Mouse (Mus musculus) midbrain, embryonic 15.5 days (tissue): ENCODE measurements at regions not wholly inside any gene's neighbourhood (a gene's known extent, or its start where the extent isn't known, plus 50 kb on each side); places are given as distances from the start of the nearest gene placed in this dataset.
"Not testable (repeated sequence)": the region's sequence is repeated elsewhere in the genome, so short reads cannot be mapped to it uniquely, and the experiment has no call there.

Source experiments
- ATAC-seq: fragments of 200-750 bp; cut with Nextera tagmentation; replicated peaks from 2 replicates; pipeline ENCODE4 v1.8.0; 2017; ENCODE audit warnings: moderate TSS enrichment
- H3K27ac ChIP-seq: fragments of 300-500 bp; sonication (generic); 2 replicates; pipeline ENCODE4 v1.5.1; 2015; ENCODE audit warnings: mild to moderate bottlenecking, inconsistent platforms
- H3K27me3 ChIP-seq: fragments of 300-500 bp; sonication (generic); replicated peaks from 2 replicates; pipeline ENCODE4 v1.6.1; 2015; ENCODE audit warnings: inconsistent platforms
- H3K36me3 ChIP-seq: fragments of 300-500 bp; sonication (generic); replicated peaks from 2 replicates; pipeline ENCODE4 v1.6.1; 2015; ENCODE audit warnings: inconsistent platforms
- H3K4me1 ChIP-seq: fragments of 300-500 bp; sonication (generic); 2 replicates; pipeline ENCODE4 v1.6.1; 2015; ENCODE audit warnings: inconsistent platforms
- H3K4me2 ChIP-seq: fragments of 300-500 bp; sonication (generic); 2 replicates; pipeline ENCODE4 v1.6.1; 2015; ENCODE audit warnings: inconsistent platforms, mild to moderate bottlenecking, moderate library complexity
- H3K4me3 ChIP-seq: fragments of 300-500 bp; sonication (generic); 2 replicates; pipeline ENCODE4 v1.5.1; 2015; ENCODE audit warnings: mild to moderate bottlenecking, inconsistent platforms
- H3K9ac ChIP-seq: fragments of 300-500 bp; sonication (generic); 2 replicates; pipeline ENCODE4 v1.6.1; 2015; ENCODE audit warnings: mild to moderate bottlenecking, inconsistent platforms
- H3K9me3 ChIP-seq: fragments of 300-500 bp; sonication (generic); 2 replicates; pipeline ENCODE4 v1.6.1; 2016; ENCODE audit warnings: inconsistent platforms
- WGBS: fragments of 180-500 bp; shearing (Covaris S2); methylation state at CpG from one replicate; pipeline ENCODE4 v1.1.7; 2015; ENCODE audit warnings: mixed read lengths; 5-methylcytosine and 5-hydroxymethylcytosine counted together

DNA sequence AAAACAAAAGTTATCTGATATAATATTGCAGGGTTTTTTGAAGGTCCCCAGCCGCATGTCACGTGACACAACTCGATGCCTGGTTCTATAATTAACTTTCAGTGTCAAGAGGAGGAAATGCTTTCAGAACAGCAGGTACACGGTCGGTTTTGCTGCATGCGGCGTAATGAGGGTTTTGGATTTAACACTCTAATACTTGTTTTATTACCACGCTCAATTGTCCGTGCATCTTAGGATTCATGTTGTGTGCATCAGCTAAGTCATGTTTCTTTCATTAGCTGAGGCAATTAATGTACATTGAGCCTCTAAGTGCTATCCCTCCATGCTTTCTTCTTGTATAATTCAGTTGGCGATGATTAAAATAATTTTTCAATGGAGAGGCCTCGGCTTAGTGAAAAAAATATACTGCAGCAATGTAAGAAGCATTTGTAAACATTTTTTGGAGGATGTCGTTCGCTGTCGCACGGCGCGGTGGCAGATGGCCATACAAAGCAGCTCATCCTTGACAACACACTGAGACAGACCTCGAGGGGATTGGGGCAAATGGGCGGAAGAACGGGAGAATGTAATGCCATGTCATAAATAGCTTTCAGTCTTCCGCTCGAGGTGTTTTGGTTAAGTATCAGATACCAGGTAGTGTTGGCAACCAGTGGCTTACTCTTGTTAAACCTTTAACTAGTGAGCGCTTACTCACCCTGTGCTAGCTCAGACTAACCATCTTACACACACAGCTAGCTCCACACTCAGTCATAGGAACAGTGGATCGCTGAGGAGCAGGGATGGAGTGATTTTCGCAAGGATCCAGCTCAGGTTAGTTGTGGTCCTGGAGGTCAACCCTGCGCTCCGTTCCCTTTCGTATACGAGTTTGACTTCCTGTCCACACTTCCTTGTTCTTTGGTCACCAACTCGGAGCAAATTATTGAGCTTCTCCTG lies 130.2 kb upstream of the Rhobtb1 start:
- peak overlapping the region; percentile 15; the same call in 1 of the 2 replicates for H3K4me3 ChIP-seq

DNA sequence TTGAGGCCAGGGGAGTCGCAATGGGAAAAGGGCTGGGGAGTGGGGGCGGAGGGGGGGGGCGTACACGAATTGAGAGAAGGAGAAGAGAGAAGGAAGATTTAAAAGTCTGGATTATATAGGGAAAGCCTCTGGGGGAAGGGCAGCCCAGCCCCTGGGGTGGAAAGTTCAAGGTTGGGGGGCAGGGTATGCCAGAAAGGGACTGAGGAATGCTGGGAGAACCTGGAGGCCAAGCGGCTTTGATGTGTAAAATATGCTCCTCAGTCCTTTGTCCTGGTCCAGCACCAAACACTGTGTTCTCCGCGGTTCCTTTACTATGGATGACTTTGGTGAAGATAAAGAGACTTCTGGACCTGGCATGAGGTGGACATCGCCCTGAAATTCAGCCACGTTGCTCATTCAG lies 117.8 kb upstream of the Rhobtb1 start:
- Histone ChIP-seq H3K27me3 (no peaks in the 10 kb centered on the region), H3K36me3 (no peaks in the 10 kb centered on the region), H3K4me2 (no peak overlapping the region), H3K9ac (no peak overlapping the region), H3K4me3 (no peak overlapping the region), H3K27ac (no peak overlapping the region), H3K4me1 (no peaks in the 10 kb centered on the region), H3K9me3 (no peaks in the 10 kb centered on the region)
- 79% methylated on average over 9 of the region's 9 CpGs for WGBS
- no peak for ATAC-seq

More for the DNA sequence above, 130.2 kb upstream of the Rhobtb1 start:
- peak; percentile 62; the same call in 1 of the 2 replicates for ATAC-seq
- H3K9me3 ChIP-seq = no peaks in the 10 kb centered on the region
- peaks cover 3% of the 10 kb centered on the region; the same call in 1 of the 2 replicates for H3K4me1 ChIP-seq
- no peaks in the 10 kb centered on the region for H3K27me3 ChIP-seq
- no peaks in the 10 kb centered on the region for H3K36me3 ChIP-seq
- peak overlapping the region; percentile 33 for H3K4me2 ChIP-seq
- peak overlapping the region; percentile 42; the same call in 1 of the 2 replicates for H3K27ac ChIP-seq
- WGBS = 58% methylated on average over 30 of the region's 30 CpGs
- peak overlapping the region; percentile 14; the same call in 1 of the 2 replicates for H3K9ac ChIP-seq

- Histone ChIP-seq H3K9ac (no peak overlapping the region), H3K4me1 (no peaks in the 10 kb centered on the region), H3K4me2 (no peak overlapping the region), H3K36me3 (no peaks in the 10 kb centered on the region), H3K27me3 (no peaks in the 10 kb centered on the region), H3K4me3 (no peak overlapping the region), H3K27ac (no peak overlapping the region), H3K9me3 (no peaks in the 10 kb centered on the region)
- no peak for ATAC-seq
- 45% methylated on average over 2 of the region's 2 CpGs for WGBS
These were observed 116.7 kb upstream of the Rhobtb1 start for GRCm38 (mm10) chr10:69034390-69035120.

DNA sequence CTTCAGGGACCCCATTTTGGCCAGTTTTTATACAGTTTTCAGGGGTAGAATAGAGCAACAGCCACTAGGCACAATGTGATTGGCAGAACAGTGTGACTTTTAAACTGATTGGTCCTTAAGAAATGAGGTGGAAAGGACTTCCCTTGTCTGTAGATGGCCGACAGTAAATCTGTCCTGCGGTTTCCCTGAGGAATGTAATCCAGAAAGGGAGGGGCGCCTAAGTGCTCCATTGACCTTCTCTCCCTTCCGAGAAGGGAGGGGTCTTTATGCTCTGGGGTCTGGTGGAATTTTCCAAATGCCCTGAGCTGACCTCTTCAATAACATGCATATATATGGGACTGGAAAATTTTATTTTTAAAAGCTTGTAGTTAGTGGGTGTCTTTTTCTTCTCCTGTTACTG lies 115.7 kb upstream of the Rhobtb1 start:
- H3K36me3 ChIP-seq, H3K4me1 ChIP-seq, ATAC-seq, H3K27me3 ChIP-seq, H3K9me3 ChIP-seq, H3K9ac ChIP-seq, H3K4me2 ChIP-seq, H3K4me3 ChIP-seq, H3K27ac ChIP-seq: not testable (repeated sequence)
- 79% methylated on average over 4 of the region's 4 CpGs for WGBS

GRCm38 (mm10) chr10:69036096-69036495 lies 115.1 kb upstream of the Rhobtb1 start:
- Histone ChIP-seq H3K4me3 (no peak overlapping the region), H3K27me3 (no peaks in the 10 kb centered on the region), H3K27ac (no peak overlapping the region), H3K4me2 (no peak overlapping the region), H3K9me3 (no peaks in the 10 kb centered on the region), H3K9ac (no peak overlapping the region), H3K36me3 (no peaks in the 10 kb centered on the region), H3K4me1 (no peaks in the 10 kb centered on the region)
- ATAC-seq = no peak
- 71% methylated on average over 2 of the region's 2 CpGs for WGBS

GRCm38 (mm10) chr10:69044171-69044651 lies 107.0 kb upstream of the Rhobtb1 start:
- H3K9me3 ChIP-seq = no peaks in the 10 kb centered on the region
- peaks cover 20% of the 10 kb centered on the region for H3K4me1 ChIP-seq
- H3K9ac ChIP-seq = no peak overlapping the region
- no peaks in the 10 kb centered on the region for H3K27me3 ChIP-seq
- no peaks in the 10 kb centered on the region for H3K36me3 ChIP-seq
- 0 out of 2 replicates have a peak overlapping the region, but pooled peaks have one; percentile 29 for H3K27ac ChIP-seq
- H3K4me3 ChIP-seq = no peak overlapping the region
- H3K4me2 ChIP-seq = no peak overlapping the region
- ATAC-seq = no peak
- 29% methylated on average over 12 of the region's 12 CpGs for WGBS

- WGBS = 67% methylated on average over 14 of the region's 14 CpGs
- Histone ChIP-seq H3K4me2 (peak overlapping the region; percentile 15; the same call in 1 of the 2 replicates), H3K4me1 (peaks cover 20% of the 10 kb centered on the region), H3K9ac (no peak overlapping the region), H3K27me3 (no peaks in the 10 kb centered on the region), H3K27ac (no peak overlapping the region), H3K4me3 (no peak overlapping the region), H3K36me3 (no peaks in the 10 kb centered on the region), H3K9me3 (no peaks in the 10 kb centered on the region)
- no peak for ATAC-seq
These were observed 106.0 kb upstream of the Rhobtb1 start for GRCm38 (mm10) chr10:69045275-69045674.

DNA sequence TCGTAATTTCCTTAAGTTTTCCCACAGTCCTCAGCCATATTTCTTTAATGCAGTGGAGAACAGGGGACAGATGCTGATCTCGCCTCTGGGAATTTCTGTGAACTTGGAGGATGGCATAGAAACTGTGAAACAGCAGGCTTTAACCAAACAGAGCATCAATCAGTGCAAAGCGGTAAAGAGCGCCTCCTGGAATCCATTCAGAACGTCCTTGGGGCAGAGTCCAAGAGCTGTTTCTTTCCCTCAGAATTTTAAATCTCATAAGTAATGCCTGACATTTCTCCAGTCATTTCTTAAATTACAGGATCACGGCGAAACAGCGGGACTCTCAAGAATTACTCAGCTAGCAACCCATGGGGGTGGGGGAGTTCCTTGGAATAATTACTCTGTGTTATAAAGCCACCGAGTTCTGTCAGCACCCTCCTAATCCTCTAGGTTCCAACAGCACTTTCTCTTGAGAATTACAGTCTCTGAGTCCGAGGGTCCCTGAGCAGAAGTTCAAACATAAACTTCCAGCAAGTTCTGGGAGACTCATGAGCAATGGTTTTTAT lies 105.2 kb upstream of the Rhobtb1 start:
- no peak overlapping the region for H3K27ac ChIP-seq
- 34% methylated on average over 10 of the region's 10 CpGs for WGBS
- H3K4me1 ChIP-seq = peaks cover 20% of the 10 kb centered on the region

DNA sequence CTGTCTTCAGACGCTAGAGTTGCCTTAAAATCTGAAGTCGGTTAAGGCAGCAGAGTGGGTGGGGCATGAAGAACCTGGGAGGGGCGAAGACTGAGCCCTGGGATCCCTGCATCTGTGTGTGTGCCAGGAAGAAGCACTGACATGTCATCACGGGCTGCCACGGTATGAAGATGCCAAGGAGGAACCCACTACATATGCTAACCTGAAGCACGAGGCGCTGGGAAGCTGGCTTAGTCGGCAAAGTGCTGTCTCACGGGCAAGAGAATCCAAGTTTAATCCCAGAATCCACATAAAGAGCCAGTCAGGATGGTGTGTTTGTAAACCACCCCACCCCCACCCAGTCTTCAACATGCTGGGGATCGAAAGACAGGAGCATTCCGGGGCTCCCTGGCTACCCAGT lies 73.2 kb upstream of the Rhobtb1 start:
- no peak for ATAC-seq
- H3K27me3 ChIP-seq = no peaks in the 10 kb centered on the region
- H3K27ac ChIP-seq = no peak overlapping the region
- no peak overlapping the region for H3K9ac ChIP-seq
- 77% methylated on average over 11 of the region's 11 CpGs for WGBS
- H3K9me3 ChIP-seq = no peaks in the 10 kb centered on the region
- H3K4me1 ChIP-seq = no peaks in the 10 kb centered on the region
- no peak overlapping the region for H3K4me3 ChIP-seq
- H3K4me2 ChIP-seq = no peak overlapping the region
- H3K36me3 ChIP-seq = no peaks in the 10 kb centered on the region

More for the DNA sequence above, 105.2 kb upstream of the Rhobtb1 start:
- H3K9me3 ChIP-seq = no peaks in the 10 kb centered on the region
- no peak overlapping the region for H3K4me3 ChIP-seq
- no peak overlapping the region for H3K4me2 ChIP-seq
- H3K9ac ChIP-seq = no peak overlapping the region
- H3K27me3 ChIP-seq = no peaks in the 10 kb centered on the region
- H3K36me3 ChIP-seq = no peaks in the 10 kb centered on the region
- no peak for ATAC-seq

GRCm38 (mm10) chr10:69086184-69086583 lies 65.0 kb upstream of the Rhobtb1 start:
- Histone ChIP-seq H3K4me1 (no peaks in the 10 kb centered on the region), H3K27ac (no peak overlapping the region), H3K4me2 (no peak overlapping the region), H3K36me3 (no peaks in the 10 kb centered on the region), H3K27me3 (no peaks in the 10 kb centered on the region), H3K9ac (no peak overlapping the region), H3K9me3 (no peaks in the 10 kb centered on the region), H3K4me3 (no peak overlapping the region)
- no peak for ATAC-seq
- WGBS = 66% methylated on average over 1 of the region's 1 CpGs

GRCm38 (mm10) chr10:69091872-69092271 lies 59.4 kb upstream of the Rhobtb1 start:
- no peaks in the 10 kb centered on the region for H3K27me3 ChIP-seq
- no peak overlapping the region for H3K9ac ChIP-seq
- H3K4me3 ChIP-seq = no peak overlapping the region
- ATAC-seq = no peak
- no peaks in the 10 kb centered on the region for H3K4me1 ChIP-seq
- no peaks in the 10 kb centered on the region; the same call in 1 of the 2 replicates for H3K9me3 ChIP-seq
- H3K27ac ChIP-seq = no peak overlapping the region
- WGBS = 77% methylated on average over 3 of the region's 3 CpGs
- H3K4me2 ChIP-seq = no peak overlapping the region
- H3K36me3 ChIP-seq = no peaks in the 10 kb centered on the region

GRCm38 (mm10) chr10:69100021-69100420 lies 51.2 kb upstream of the Rhobtb1 start:
- no peak overlapping the region for H3K27ac ChIP-seq
- no peaks in the 10 kb centered on the region for H3K36me3 ChIP-seq
- H3K9ac ChIP-seq = no peak overlapping the region
- H3K27me3 ChIP-seq = no peaks in the 10 kb centered on the region
- no peak overlapping the region for H3K4me3 ChIP-seq
- H3K4me2 ChIP-seq = no peak overlapping the region
- no peaks in the 10 kb centered on the region for H3K4me1 ChIP-seq
- 87% methylated on average over 3 of the region's 3 CpGs for WGBS
- no peaks in the 10 kb centered on the region for H3K9me3 ChIP-seq
- ATAC-seq = no peak
